Mouse (Mus musculus) lung, adult 2 months (tissue): ENCODE measurements at regions not wholly inside any gene's neighbourhood (a gene's known extent, or its start where the extent isn't known, plus 50 kb on each side); places are given as distances from the start of the nearest gene placed in this dataset.

ENCODE experiments used
- CTCF ChIP-seq: fragments of 200-500 bp; IDR thresholded peaks from 2 replicates; pipeline ENCODE4 v1.5.1; 2011; ENCODE audit warnings: mild to moderate bottlenecking, low read length, control low read depth; ENCODE audit not compliant: insufficient read depth
- POLR2A ChIP-seq: fragments of 200-500 bp; IDR thresholded peaks from 2 replicates; pipeline ENCODE4 v1.6.1; 2011; ENCODE audit warnings: low read depth, mild to moderate bottlenecking, control low read depth, low read length, borderline replicate concordance; ENCODE audit errors: extremely low read depth

DNA sequence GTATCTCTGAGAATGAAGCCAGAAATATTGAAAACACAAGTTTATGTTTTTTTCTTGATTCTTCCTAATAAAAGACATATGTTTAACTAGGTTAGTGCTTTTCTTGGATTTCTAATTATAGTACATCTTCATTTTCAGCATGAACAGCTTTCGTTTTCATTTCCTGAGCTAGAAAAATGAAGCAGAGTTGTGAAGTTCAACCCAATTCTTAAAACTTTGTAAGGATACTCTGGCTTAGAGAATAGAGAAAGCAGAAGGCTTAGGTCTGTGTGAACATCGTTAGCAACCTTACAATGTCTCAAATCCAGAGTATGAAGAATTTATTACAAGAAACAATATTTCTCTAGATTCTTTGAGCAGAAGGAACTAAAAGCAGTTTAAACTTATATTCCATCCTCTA, 94.5 kb upstream of the 4930452B06Rik start:
- no peak for TF ChIP-seq POLR2A
- TF ChIP-seq CTCF, result no peak
